Mouse (Mus musculus) heart, postnatal 0 days (tissue): ENCODE measurements around the gene Olfr17. TPM values are rescaled to one million over a fixed set of nuclear protein-coding genes. Genes with fewer than 3 reads are reported as not detected.

Source experiments
- polyA plus RNA-seq: library from polyadenylated mRNA; unstranded; fragments of >200 nt; fragmentation: Nextera tagmentation; extraction: Ambion mirVana; gene quantifications from 2 replicates; pipeline ENCODE4 v1.2.1, GENCODE M21; 2015
- total RNA-seq: library from RNA; depleted of rRNA; stranded (reverse); fragments of >200 nt; gene quantifications from 2 replicates; pipeline ENCODE4 v1.2.3, GENCODE M21; 2014; ENCODE audit warnings: low replicate concordance; rRNA removed

Olfr17 gene
- total and polyA plus RNA-seq, 2 experiments from 2014 or later, result not detected

Other genes with a start within 250 kb of the Olfr17 start
- gene Olfr703, start 249.9 kb upstream of the Olfr17 start, total RNA-seq, result not detected in 2 replicates
- not detected in 2 replicates for gene Olfr703, start 249.9 kb upstream of the Olfr17 start, polyA plus RNA-seq
- not detected in 2 replicates for gene Olfr704, start 230.0 kb upstream of the Olfr17 start, total RNA-seq
- gene Olfr704, start 230.0 kb upstream of the Olfr17 start, polyA plus RNA-seq, result not detected in 2 replicates
- gene Olfr705, start 216.3 kb upstream of the Olfr17 start, total RNA-seq, result not detected in 2 replicates
- not detected in 2 replicates for gene Olfr705, start 216.3 kb upstream of the Olfr17 start, polyA plus RNA-seq
- gene Olfr706, start 205.1 kb upstream of the Olfr17 start, total RNA-seq, result not detected in 2 replicates
- not detected in 2 replicates for gene Olfr706, start 205.1 kb upstream of the Olfr17 start, polyA plus RNA-seq
- gene Olfr707, start 192.0 kb upstream of the Olfr17 start, total RNA-seq, result not detected in 2 replicates
- gene Olfr707, start 192.0 kb upstream of the Olfr17 start, polyA plus RNA-seq, result not detected in 2 replicates
- not detected in 2 replicates for gene Olfr1532-ps1, start 185.2 kb upstream of the Olfr17 start, total RNA-seq
- gene Olfr1532-ps1, start 185.2 kb upstream of the Olfr17 start, polyA plus RNA-seq, result not detected in 2 replicates
- gene Olfr709-ps1, start 161.0 kb upstream of the Olfr17 start, total RNA-seq, result not detected in 2 replicates
- not detected in 2 replicates for gene Olfr709-ps1, start 161.0 kb upstream of the Olfr17 start, polyA plus RNA-seq
- not detected in 2 replicates for gene Olfr710, start 144.9 kb upstream of the Olfr17 start, total RNA-seq
- not detected in 2 replicates for gene Olfr710, start 144.9 kb upstream of the Olfr17 start, polyA plus RNA-seq
- not detected in 2 replicates for gene Olfr6, start 129.3 kb upstream of the Olfr17 start, total RNA-seq
- gene Olfr6, start 129.3 kb upstream of the Olfr17 start, polyA plus RNA-seq, result not detected in 2 replicates
- not detected in 2 replicates for gene Olfr711, start 117.8 kb upstream of the Olfr17 start, total RNA-seq
- gene Olfr711, start 117.8 kb upstream of the Olfr17 start, polyA plus RNA-seq, result not detected in 2 replicates
- not detected in 2 replicates for gene Olfr2, start 87.1 kb upstream of the Olfr17 start, total RNA-seq
- not detected in 2 replicates for gene Olfr2, start 87.1 kb upstream of the Olfr17 start, polyA plus RNA-seq
- gene Olfr713, start 62.0 kb upstream of the Olfr17 start, total RNA-seq, result not detected in 2 replicates
- gene Olfr713, start 62.0 kb upstream of the Olfr17 start, polyA plus RNA-seq, result not detected in 2 replicates
- not detected in 2 replicates for gene Olfr714, start 22.2 kb upstream of the Olfr17 start, total RNA-seq
- gene Olfr714, start 22.2 kb upstream of the Olfr17 start, polyA plus RNA-seq, result not detected in 2 replicates
- gene Olfr715b, start 17.1 kb downstream of the Olfr17 start, total RNA-seq, result not detected in 2 replicates
- gene Olfr715b, start 17.1 kb downstream of the Olfr17 start, polyA plus RNA-seq, result not detected in 2 replicates
- gene Olfr715, start 37.9 kb downstream of the Olfr17 start, total RNA-seq, result not detected in 2 replicates
- not detected in 2 replicates for gene Olfr715, start 37.9 kb downstream of the Olfr17 start, polyA plus RNA-seq
- not detected in 2 replicates for gene Olfr716, start 45.1 kb downstream of the Olfr17 start, total RNA-seq
- gene Olfr716, start 45.1 kb downstream of the Olfr17 start, polyA plus RNA-seq, result not detected in 2 replicates
- not detected in 2 replicates for gene Nlrp14, start 73.8 kb downstream of the Olfr17 start, total RNA-seq
- gene Nlrp14, start 73.8 kb downstream of the Olfr17 start, polyA plus RNA-seq, result not detected in 2 replicates
- gene Rbmxl2, start 116.2 kb downstream of the Olfr17 start, total RNA-seq, result not detected in 2 replicates
- gene Rbmxl2, start 116.2 kb downstream of the Olfr17 start, polyA plus RNA-seq, result not detected in 2 replicates